Mouse (Mus musculus) left cerebral cortex, adult 11 months (tissue): ENCODE data around the gene Ofd1.

Experiments used
- DNase-seq: peaks from one replicate; pipeline ENCODE4 v3.0.0; 2022; ENCODE audit warnings: low spot score

Gene Ofd1

GRCm38 (mm10) chrX:166440616-166441063, at the start of gene Ofd1:
Ofd1 (minus strand) TSS chrX:166440704.
- DNase-seq: peak; percentile 84

- peak; percentile 81 for DNase-seq
Observed at GRCm38 (mm10) chrX:166479365-166479983, 39.0 kb upstream of the Ofd1 start, which contains the start of gene Rab9. Rab9 (minus strand) TSS chrX:166479867.

GRCm38 (mm10) chrX:166478631-166479364, 38.3 kb upstream of the Ofd1 start:
- DNase-seq: peak; percentile 2

GRCm38 (mm10) chrX:166477393-166477792, 36.9 kb upstream of the Ofd1 start:
- DNase-seq: no peak

GRCm38 (mm10) chrX:166472612-166473011, 32.1 kb upstream of the Ofd1 start:
- DNase-seq: no peak

GRCm38 (mm10) chrX:166468321-166468720, 27.8 kb upstream of the Ofd1 start:
- no peak for DNase-seq

GRCm38 (mm10) chrX:166455525-166455924, 15.0 kb upstream of the Ofd1 start:
- DNase-seq: no peak

GRCm38 (mm10) chrX:166454331-166454730, 13.8 kb upstream of the Ofd1 start:
- no peak for DNase-seq

- DNase-seq: no peak
Observed at GRCm38 (mm10) chrX:166453532-166453931, 13.0 kb upstream of the Ofd1 start.

- DNase-seq: no peak
Observed at GRCm38 (mm10) chrX:166444552-166444951, 4.0 kb upstream of the Ofd1 start.

GRCm38 (mm10) chrX:166440036-166440615, 378 bp downstream of the Ofd1 start, which contains the start of gene Trappc2:
Trappc2 (plus strand) TSS chrX:166440574.
- DNase-seq: no peak

- no peak for DNase-seq
Observed at GRCm38 (mm10) chrX:166434812-166435211, 5.7 kb downstream of the Ofd1 start.

- no peak for DNase-seq
Observed at GRCm38 (mm10) chrX:166416196-166416595, 24.3 kb downstream of the Ofd1 start.

- no peak for DNase-seq
Observed at GRCm38 (mm10) chrX:166407865-166408264, 32.6 kb downstream of the Ofd1 start.

GRCm38 (mm10) chrX:166393753-166394152, 46.8 kb downstream of the Ofd1 start:
- no peak for DNase-seq

GRCm38 (mm10) chrX:166386656-166387055, 53.8 kb downstream of the Ofd1 start:
- no peak for DNase-seq

- no peak for DNase-seq
Observed at GRCm38 (mm10) chrX:166384935-166385334, 55.6 kb downstream of the Ofd1 start.

- DNase-seq: no peak
Observed at GRCm38 (mm10) chrX:166383606-166384005, 56.9 kb downstream of the Ofd1 start.

- no peak for DNase-seq
Observed at GRCm38 (mm10) chrX:166378652-166379051, 61.9 kb downstream of the Ofd1 start.

- no peak for DNase-seq
Observed at GRCm38 (mm10) chrX:166376681-166377328, 63.7 kb downstream of the Ofd1 start.

- peak; percentile 19 for DNase-seq
Observed at GRCm38 (mm10) chrX:166365458-166366213, 74.9 kb downstream of the Ofd1 start.

- peak; percentile 44 for DNase-seq
Observed at GRCm38 (mm10) chrX:166360455-166360854, 80.0 kb downstream of the Ofd1 start.
